Mouse (Mus musculus): ENCODE data around the gene Gm42906. TPM values are rescaled to one million over a fixed set of nuclear protein-coding genes. Genes with fewer than 3 reads are reported as not detected.
A peak's percentile ranks its signal among the peaks of the same experiment; 100 is the strongest.

The Gm42906 gene
- polyA plus RNA-seq, 1 experiment, result not detected

GRCm38 (mm10) chr5:151164815-151165214, 263.1 kb downstream of the Gm42906 start:
- Histone ChIP-seq H3K36me3 (ENCODE audit: control insufficient read depth, insufficient read depth) (peaks cover 3% of the 10 kb centered on the region), H3K79me2 (ENCODE audit: control insufficient read depth, insufficient read depth) (peaks cover 99% of the 10 kb centered on the region), H3K79me3 (ENCODE audit: low read depth) (peaks cover 38% of the 10 kb centered on the region), H3K4me3 (ENCODE audit: insufficient read depth, poor library complexity, severe bottlenecking) (no peak overlapping the region), H3ac (ENCODE audit: control insufficient read depth, insufficient read length, low read depth) (no peak overlapping the region), H3K27me3 (ENCODE audit: control insufficient read depth, insufficient read depth, insufficient read length) (no peaks in the 10 kb centered on the region)
- TF ChIP-seq MYOD1 (IDR thresholded peaks at IDR 0.05; ENCODE audit: control insufficient read depth, insufficient read length, low read depth) (no peak), CEBPB (IDR thresholded peaks at IDR 0.05; ENCODE audit: low read depth) (no peak), CTCF (IDR thresholded peaks at IDR 0.05; ENCODE audit: control insufficient read depth, insufficient read depth, insufficient read length) (no peak), MYOG (IDR thresholded peaks at IDR 0.05; ENCODE audit: control insufficient read depth, extremely low read depth, insufficient read length) (no peak), MAX (IDR thresholded peaks at IDR 0.05) (no peak), FOSL1 (IDR thresholded peaks at IDR 0.05; ENCODE audit: insufficient read depth, low read length, poor library complexity, severe bottlenecking) (no peak), USF1 (IDR thresholded peaks at IDR 0.05; ENCODE audit: low read depth) (no peak)

GRCm38 (mm10) chr5:151162642-151163041, 265.3 kb downstream of the Gm42906 start:
- Histone ChIP-seq H3K36me3 (ENCODE audit: control insufficient read depth, insufficient read depth) (peaks cover 8% of the 10 kb centered on the region), H3K4me3 (ENCODE audit: insufficient read depth, poor library complexity, severe bottlenecking) (no peak overlapping the region), H3ac (ENCODE audit: control insufficient read depth, insufficient read length, low read depth) (no peak overlapping the region), H3K79me2 (ENCODE audit: control insufficient read depth, insufficient read depth) (peaks cover 98% of the 10 kb centered on the region), H3K79me3 (ENCODE audit: low read depth) (peaks cover 29% of the 10 kb centered on the region), H3K27me3 (ENCODE audit: control insufficient read depth, insufficient read depth, insufficient read length) (no peaks in the 10 kb centered on the region)
- TF ChIP-seq USF1 (IDR thresholded peaks at IDR 0.05; ENCODE audit: low read depth) (no peak), MYOD1 (IDR thresholded peaks at IDR 0.05; ENCODE audit: control insufficient read depth, insufficient read length, low read depth) (no peak), CEBPB (IDR thresholded peaks at IDR 0.05; ENCODE audit: low read depth) (no peak), FOSL1 (IDR thresholded peaks at IDR 0.05; ENCODE audit: insufficient read depth, low read length, poor library complexity, severe bottlenecking) (no peak), CTCF (IDR thresholded peaks at IDR 0.05; ENCODE audit: control insufficient read depth, insufficient read depth, insufficient read length) (no peak), MAX (IDR thresholded peaks at IDR 0.05) (no peak), MYOG (IDR thresholded peaks at IDR 0.05; ENCODE audit: control insufficient read depth, extremely low read depth, insufficient read length) (no peak)

GRCm38 (mm10) chr5:151155247-151155646, 272.7 kb downstream of the Gm42906 start:
- H3ac ChIP-seq (ENCODE audit: control insufficient read depth, insufficient read length, low read depth), result no peak overlapping the region
- TF ChIP-seq MAX (IDR thresholded peaks at IDR 0.05) (no peak), FOSL1 (IDR thresholded peaks at IDR 0.05; ENCODE audit: insufficient read depth, low read length, poor library complexity, severe bottlenecking) (no peak), MYOG (IDR thresholded peaks at IDR 0.05; ENCODE audit: control insufficient read depth, extremely low read depth, insufficient read length) (no peak), CTCF (IDR thresholded peaks at IDR 0.05; ENCODE audit: control insufficient read depth, insufficient read depth, insufficient read length) (no peak), USF1 (IDR thresholded peaks at IDR 0.05; ENCODE audit: low read depth) (no peak), MYOD1 (IDR thresholded peaks at IDR 0.05; ENCODE audit: control insufficient read depth, insufficient read length, low read depth) (no peak), CEBPB (IDR thresholded peaks at IDR 0.05; ENCODE audit: low read depth) (no peak)
- peaks cover 26% of the 10 kb centered on the region for H3K79me3 ChIP-seq (ENCODE audit: low read depth)
- no peak overlapping the region for H3K4me3 ChIP-seq (ENCODE audit: insufficient read depth, poor library complexity, severe bottlenecking)
- peaks cover 92% of the 10 kb centered on the region for H3K79me2 ChIP-seq (ENCODE audit: control insufficient read depth, insufficient read depth)
- no peaks in the 10 kb centered on the region for H3K27me3 ChIP-seq (ENCODE audit: control insufficient read depth, insufficient read depth, insufficient read length)
- peaks cover 17% of the 10 kb centered on the region for H3K36me3 ChIP-seq (ENCODE audit: control insufficient read depth, insufficient read depth)

GRCm38 (mm10) chr5:151154780-151155179, 273.2 kb downstream of the Gm42906 start:
- Histone ChIP-seq H3K79me2 (ENCODE audit: control insufficient read depth, insufficient read depth) (peaks cover 92% of the 10 kb centered on the region), H3K27me3 (ENCODE audit: control insufficient read depth, insufficient read depth, insufficient read length) (no peaks in the 10 kb centered on the region), H3ac (ENCODE audit: control insufficient read depth, insufficient read length, low read depth) (no peak overlapping the region), H3K4me3 (ENCODE audit: insufficient read depth, poor library complexity, severe bottlenecking) (no peak overlapping the region), H3K79me3 (ENCODE audit: low read depth) (peaks cover 26% of the 10 kb centered on the region), H3K36me3 (ENCODE audit: control insufficient read depth, insufficient read depth) (peaks cover 17% of the 10 kb centered on the region)
- TF ChIP-seq MYOG (IDR thresholded peaks at IDR 0.05; ENCODE audit: control insufficient read depth, extremely low read depth, insufficient read length) (no peak), MYOD1 (IDR thresholded peaks at IDR 0.05; ENCODE audit: control insufficient read depth, insufficient read length, low read depth) (peak; percentile 87), USF1 (IDR thresholded peaks at IDR 0.05; ENCODE audit: low read depth) (no peak), MAX (IDR thresholded peaks at IDR 0.05) (peak; percentile 75)

GRCm38 (mm10) chr5:151154030-151154429, 273.9 kb downstream of the Gm42906 start:
- Histone ChIP-seq H3K4me3 (ENCODE audit: insufficient read depth, poor library complexity, severe bottlenecking) (no peak overlapping the region), H3K36me3 (ENCODE audit: control insufficient read depth, insufficient read depth) (peaks cover 17% of the 10 kb centered on the region), H3K79me3 (ENCODE audit: low read depth) (peaks cover 25% of the 10 kb centered on the region), H3K27me3 (ENCODE audit: control insufficient read depth, insufficient read depth, insufficient read length) (no peaks in the 10 kb centered on the region), H3K79me2 (ENCODE audit: control insufficient read depth, insufficient read depth) (peaks cover 92% of the 10 kb centered on the region), H3ac (ENCODE audit: control insufficient read depth, insufficient read length, low read depth) (no peak overlapping the region)
- TF ChIP-seq MYOD1 (IDR thresholded peaks at IDR 0.05; ENCODE audit: control insufficient read depth, insufficient read length, low read depth) (no peak), CEBPB (IDR thresholded peaks at IDR 0.05; ENCODE audit: low read depth) (no peak), FOSL1 (IDR thresholded peaks at IDR 0.05; ENCODE audit: insufficient read depth, low read length, poor library complexity, severe bottlenecking) (no peak), MAX (IDR thresholded peaks at IDR 0.05) (no peak), MYOG (IDR thresholded peaks at IDR 0.05; ENCODE audit: control insufficient read depth, extremely low read depth, insufficient read length) (no peak)

GRCm38 (mm10) chr5:151151549-151151948, 276.4 kb downstream of the Gm42906 start:
- peaks cover 11% of the 10 kb centered on the region for H3K36me3 ChIP-seq (ENCODE audit: control insufficient read depth, insufficient read depth)
- H3K27me3 ChIP-seq (ENCODE audit: control insufficient read depth, insufficient read depth, insufficient read length), result no peaks in the 10 kb centered on the region
- no peak overlapping the region for H3K4me3 ChIP-seq (ENCODE audit: insufficient read depth, poor library complexity, severe bottlenecking)
- peaks cover 92% of the 10 kb centered on the region for H3K79me2 ChIP-seq (ENCODE audit: control insufficient read depth, insufficient read depth)
- peaks cover 33% of the 10 kb centered on the region for H3K79me3 ChIP-seq (ENCODE audit: low read depth)
- no peak for TF ChIP-seq USF1 (IDR thresholded peaks at IDR 0.05; ENCODE audit: low read depth)
- TF ChIP-seq CTCF (IDR thresholded peaks at IDR 0.05; ENCODE audit: control insufficient read depth, insufficient read depth, insufficient read length), result no peak
- no peak overlapping the region for H3ac ChIP-seq (ENCODE audit: control insufficient read depth, insufficient read length, low read depth)

Data from C2C12 (cell line).